Mouse (Mus musculus): ENCODE results near the gene Gm9936. TPM values are rescaled to one million over a fixed set of nuclear protein-coding genes. Genes with fewer than 3 reads are reported as not detected.
"Not testable (repeated sequence)": the region's sequence is repeated elsewhere in the genome, so short reads cannot be mapped to it uniquely, and the experiment has no call there.

The Gm9936 gene
- total RNA-seq, 2 experiments from 2014 or later = not detected

DNA sequence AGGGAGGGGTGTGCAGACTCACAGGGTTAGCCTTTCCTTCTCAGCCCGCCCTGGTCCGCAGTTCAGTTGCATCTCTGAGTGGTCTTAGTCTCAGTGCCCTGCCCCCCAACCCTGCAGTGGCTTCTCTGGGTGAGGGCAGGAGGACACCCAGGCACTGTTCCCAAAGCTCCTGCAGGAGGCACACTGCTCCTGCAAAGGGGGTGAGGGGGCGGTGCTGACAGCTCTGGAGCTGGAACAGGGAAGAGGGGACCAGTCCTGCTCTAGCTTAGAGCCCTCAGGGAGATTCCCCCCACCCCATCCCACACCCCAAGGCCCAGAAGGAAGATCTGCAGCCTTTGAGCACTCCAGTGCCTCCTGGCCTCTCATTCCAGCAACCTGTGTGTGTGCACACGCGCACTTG, 15.8 kb downstream of the Gm9936 start:
- no peak for DNase-seq

GRCm38 (mm10) chr5:114842155-114842554, 16.3 kb downstream of the Gm9936 start:
- DNase-seq; intact Hi-C loops (cut with DNase I): not testable (repeated sequence)

More for the DNA sequence above, 15.8 kb downstream of the Gm9936 start:
- intact Hi-C loops (cut with DNase I) = no loop called here

- intact Hi-C loops (cut with DNase I); DNase-seq: not testable (repeated sequence)
Observed at GRCm38 (mm10) chr5:114840481-114840880, 18.0 kb downstream of the Gm9936 start.

DNA sequence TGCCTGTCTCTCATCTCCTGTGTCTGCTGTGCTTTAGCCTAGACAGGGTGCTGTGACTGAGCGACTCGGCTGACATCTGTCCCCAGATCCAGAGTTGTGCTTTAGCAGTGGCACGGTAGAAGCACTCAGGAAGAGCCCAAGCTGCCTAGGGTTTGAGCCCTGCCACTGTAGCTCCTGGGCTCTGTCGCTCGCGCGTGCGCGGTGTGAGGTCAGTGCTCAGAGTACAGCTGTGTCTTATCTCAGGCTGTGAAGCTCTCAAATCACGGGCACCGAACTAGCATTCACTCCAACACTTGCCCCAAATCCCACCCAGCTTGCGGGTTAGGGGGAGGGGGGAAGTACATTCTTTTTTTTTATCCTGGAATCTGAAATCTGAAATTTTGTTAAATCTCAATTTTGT, 21.6 kb downstream of the Gm9936 start:
- DNase-seq = no peak
- intact Hi-C loops (cut with DNase I) = no loop called here

- DNase-seq = no peak
- intact Hi-C loops (cut with DNase I) = loop anchor here (5.0 kb wide), 1 partner anchor 73 kb away; no protein-coding TSS in a partner anchor
Observed at GRCm38 (mm10) chr5:114829740-114830139, 28.7 kb downstream of the Gm9936 start.

- no peak for DNase-seq
- intact Hi-C loops (cut with DNase I) = loop anchor here (5.0 kb wide), 1 partner anchor 75 kb away; no protein-coding TSS in a partner anchor
Observed at GRCm38 (mm10) chr5:114827427-114827826, 31.1 kb downstream of the Gm9936 start.

GRCm38 (mm10) chr5:114825978-114826691, 32.3 kb downstream of the Gm9936 start:
- DNase-seq = peak in 1 of 2 experiments; percentile 32
- intact Hi-C loops (cut with DNase I) = loop anchor here (5.0 kb wide), 1 partner anchor 76 kb away; no protein-coding TSS in a partner anchor

- DNase-seq = peak; percentile 39 to 52
- intact Hi-C loops (cut with DNase I) = no loop called here
Observed at GRCm38 (mm10) chr5:114824197-114824596, 34.3 kb downstream of the Gm9936 start.

DNA sequence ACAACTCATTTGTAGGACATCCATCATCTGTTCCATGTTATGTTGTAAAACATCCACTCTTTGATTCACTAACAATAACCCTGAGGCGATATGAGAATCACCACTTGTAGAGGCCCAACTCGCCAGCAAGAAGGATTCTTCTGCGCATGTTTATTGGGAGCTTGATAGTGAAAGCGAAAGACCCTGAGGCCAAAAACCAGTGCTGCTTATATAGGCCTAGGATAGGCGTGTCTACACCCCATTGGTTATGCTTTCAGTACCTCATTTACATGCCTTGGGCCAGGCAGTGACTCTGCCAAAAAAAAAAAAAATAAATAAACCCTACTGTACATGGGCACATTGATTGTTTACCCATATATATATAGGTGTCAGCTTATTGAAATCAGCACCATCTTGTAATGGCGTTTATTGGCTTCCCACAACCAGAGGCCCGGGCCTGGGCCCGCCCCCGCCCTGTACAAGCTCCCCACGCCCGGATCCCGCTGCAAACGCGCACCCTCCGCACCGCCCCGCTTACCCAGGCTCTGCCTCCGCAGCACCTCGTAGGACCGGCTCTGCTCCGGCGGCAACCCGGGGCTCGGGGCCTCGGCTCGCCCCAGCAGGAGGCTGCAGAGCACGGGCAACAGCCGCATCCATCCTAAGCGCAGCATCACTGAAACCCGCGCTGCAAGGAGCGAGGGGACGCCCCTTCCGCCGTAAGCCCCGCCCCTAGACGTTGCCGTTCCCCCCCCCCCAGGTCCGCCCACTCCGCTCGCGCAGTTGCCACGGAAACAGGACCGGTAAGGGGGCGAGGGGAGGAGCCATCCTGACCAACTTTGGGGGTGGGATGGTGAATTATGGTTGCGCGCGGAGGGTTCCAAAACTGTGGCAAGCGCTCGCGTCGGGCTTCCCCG, 35.4 kb downstream of the Gm9936 start, which contains the start of gene 1500011B03Rik:
Gene 1500011B03Rik (minus strand): TSS at position 673 of the 893 bp plus-strand sequence.
- intact Hi-C loops (cut with DNase I) = no loop called here
- DNase-seq = peak; percentile 66 to 70

- intact Hi-C loops (cut with DNase I) = no loop called here
Observed at GRCm38 (mm10) chr5:114818124-114818523, 40.4 kb downstream of the Gm9936 start.

GRCm38 (mm10) chr5:114816599-114816998, 41.9 kb downstream of the Gm9936 start:
- DNase-seq = no peak
- intact Hi-C loops (cut with DNase I) = no loop called here

More at GRCm38 (mm10) chr5:114818124-114818523, 40.4 kb downstream of the Gm9936 start:
- no peak for DNase-seq

DNA sequence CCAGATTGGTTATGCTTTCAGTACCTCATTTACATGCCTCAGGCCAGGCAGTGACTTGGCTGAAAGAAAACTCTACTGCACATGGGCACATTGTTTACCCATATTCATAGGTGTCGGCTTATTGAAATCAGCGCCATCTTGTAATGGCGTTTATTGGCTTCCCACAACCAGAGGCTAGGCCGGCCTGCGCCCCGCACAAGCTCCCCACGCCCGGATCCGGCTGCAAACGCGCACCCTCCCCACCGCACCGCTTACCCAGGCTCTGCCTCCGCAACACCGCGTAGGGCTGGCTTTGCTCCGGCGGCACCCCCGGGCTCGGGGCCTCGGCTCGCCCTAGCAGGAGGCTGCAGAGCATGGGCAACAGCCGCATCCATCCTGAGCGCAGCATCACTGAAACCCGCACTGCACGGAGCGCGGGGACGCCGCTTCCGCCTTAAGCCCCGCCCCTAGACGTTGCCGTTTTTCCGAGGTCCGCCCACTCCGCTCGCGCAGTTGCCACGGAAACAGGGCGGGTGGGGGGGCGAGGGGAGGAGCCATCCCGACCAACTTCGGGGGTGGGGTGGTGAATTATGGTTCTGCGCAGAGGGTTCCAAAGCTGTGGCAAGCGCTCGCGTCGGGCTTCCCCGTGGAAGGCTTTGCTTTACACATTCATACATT, 44.8 kb downstream of the Gm9936 start:
- DNase-seq = peak; percentile 81 to 84

GRCm38 (mm10) chr5:114809826-114810225, 48.7 kb downstream of the Gm9936 start:
- no peak for DNase-seq
- intact Hi-C loops (cut with DNase I) = no loop called here

More for the DNA sequence above, 44.8 kb downstream of the Gm9936 start:
- intact Hi-C loops (cut with DNase I) = no loop called here

DNA sequence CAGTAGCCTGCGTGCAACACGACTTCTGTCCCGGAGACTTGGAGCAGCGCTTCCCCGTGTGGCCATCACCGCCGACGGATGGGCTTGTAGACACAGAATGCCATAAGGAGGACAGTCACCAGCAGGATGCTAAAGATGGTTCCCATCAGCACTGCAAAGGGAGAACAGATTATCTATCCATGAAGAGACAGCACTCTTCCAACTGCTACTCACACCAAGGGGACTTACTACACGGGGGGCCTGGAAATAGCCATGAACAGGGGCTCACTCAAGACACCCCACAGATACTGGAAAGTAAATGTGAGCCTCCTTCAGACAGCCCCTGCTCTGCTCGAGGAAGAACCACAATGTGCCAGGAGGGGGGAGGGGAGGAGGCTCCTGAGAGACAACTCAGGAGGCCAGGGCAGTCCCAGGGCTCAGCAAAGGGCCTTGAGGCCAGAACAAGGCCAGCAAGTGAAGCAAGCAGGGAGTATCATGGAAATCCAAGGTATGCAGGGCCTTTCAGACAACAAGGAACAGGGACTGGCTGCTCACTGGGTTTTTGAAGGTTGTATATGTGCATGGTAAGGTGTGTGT, 49.2 kb downstream of the Gm9936 start:
- DNase-seq = no peak
- intact Hi-C loops (cut with DNase I) = no loop called here

GRCm38 (mm10) chr5:114808385-114808784, 50.1 kb downstream of the Gm9936 start:
- no peak for DNase-seq
- intact Hi-C loops (cut with DNase I) = no loop called here

GRCm38 (mm10) chr5:114807893-114808292, 50.6 kb downstream of the Gm9936 start:
- no peak for DNase-seq
- intact Hi-C loops (cut with DNase I) = no loop called here

GRCm38 (mm10) chr5:114807468-114807867, 51.0 kb downstream of the Gm9936 start:
- DNase-seq = no peak
- intact Hi-C loops (cut with DNase I) = no loop called here

GRCm38 (mm10) chr5:114807063-114807462, 51.4 kb downstream of the Gm9936 start:
- DNase-seq = no peak
- intact Hi-C loops (cut with DNase I) = no loop called here

- DNase-seq = no peak
- intact Hi-C loops (cut with DNase I) = no loop called here
Observed at GRCm38 (mm10) chr5:114806636-114807035, 51.8 kb downstream of the Gm9936 start.
